Mouse (Mus musculus) NIH3T3 (cell line): ENCODE results near the gene Irx5.

Experiments
- DNase-seq: peaks from one replicate; pipeline ENCODE4 v3.0.0-alpha.2; 2012; ENCODE audit warnings: low read depth

Gene Irx5

DNA sequence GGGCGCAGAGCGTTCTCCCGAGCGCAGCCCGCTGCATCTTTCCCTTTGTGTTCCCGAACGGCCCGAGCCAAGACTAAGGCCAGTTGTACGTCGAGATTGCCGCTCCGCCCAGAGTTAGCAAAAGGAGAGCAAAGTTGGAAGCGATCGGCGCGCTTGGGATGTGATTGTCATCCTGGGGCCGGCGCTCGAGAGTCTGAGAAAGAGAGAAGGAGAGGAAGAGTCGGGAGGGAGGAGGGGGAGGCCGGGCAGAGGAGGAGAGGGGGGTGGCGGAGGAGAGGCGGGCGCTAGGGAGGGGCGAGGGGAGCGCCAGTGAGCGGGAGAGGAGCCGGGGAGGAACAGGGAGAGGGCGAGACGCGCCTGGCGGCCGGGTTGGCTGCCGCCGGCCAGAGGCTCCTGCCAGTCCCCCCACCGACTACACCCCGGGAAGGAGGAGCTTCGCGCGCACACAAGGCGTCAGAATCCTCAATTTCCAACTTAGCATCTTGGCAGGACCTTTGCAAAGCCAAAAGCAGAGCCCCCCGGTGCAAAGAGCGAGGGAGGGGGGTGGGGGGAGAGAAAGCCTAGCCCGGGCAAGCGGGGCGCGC, at the start of gene Irx5:
Gene Irx5, plus strand, starts transcription at position 228 of the 584 bp plus-strand sequence.
- peak; percentile 97 for DNase-seq

DNA sequence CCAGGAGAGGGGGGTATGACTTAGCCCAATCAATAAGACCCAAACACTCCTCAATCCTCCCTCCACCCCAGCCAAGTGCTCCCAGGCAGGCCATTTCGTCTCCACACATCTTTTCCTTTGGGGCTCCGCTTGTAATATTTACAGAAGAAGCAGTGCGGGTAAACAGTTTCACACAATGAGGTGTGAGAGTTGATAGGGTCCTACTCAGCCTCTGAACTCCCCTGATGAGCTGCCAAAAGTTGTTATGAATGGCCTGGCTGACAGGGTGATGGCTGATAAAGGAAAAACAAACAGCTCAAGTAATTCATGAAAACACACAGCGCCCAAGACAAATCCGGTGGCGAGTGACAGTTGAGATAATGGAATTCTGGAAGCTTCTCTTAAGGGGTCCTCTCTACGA, 45.2 kb upstream of the Irx5 start:
- DNase-seq: no peak

DNA sequence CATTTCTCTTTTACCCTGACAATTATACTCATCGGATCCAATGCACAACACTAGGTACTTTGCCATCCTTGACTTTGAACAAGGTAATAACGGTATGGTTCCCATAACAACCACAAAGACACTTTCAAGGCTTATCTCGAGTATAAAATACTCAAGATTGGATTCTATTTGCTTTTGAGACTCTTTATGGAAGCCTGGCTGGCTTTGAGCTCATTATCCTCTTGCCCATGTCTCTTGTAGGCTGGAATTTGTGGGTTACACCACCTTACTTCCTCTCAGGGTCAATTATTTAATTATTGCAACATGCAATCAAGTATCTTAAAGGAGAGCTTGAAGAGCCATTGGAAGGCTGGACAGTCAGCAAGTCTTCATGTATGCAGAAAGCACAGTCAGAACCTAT, 43.7 kb upstream of the Irx5 start:
- no peak for DNase-seq

DNA sequence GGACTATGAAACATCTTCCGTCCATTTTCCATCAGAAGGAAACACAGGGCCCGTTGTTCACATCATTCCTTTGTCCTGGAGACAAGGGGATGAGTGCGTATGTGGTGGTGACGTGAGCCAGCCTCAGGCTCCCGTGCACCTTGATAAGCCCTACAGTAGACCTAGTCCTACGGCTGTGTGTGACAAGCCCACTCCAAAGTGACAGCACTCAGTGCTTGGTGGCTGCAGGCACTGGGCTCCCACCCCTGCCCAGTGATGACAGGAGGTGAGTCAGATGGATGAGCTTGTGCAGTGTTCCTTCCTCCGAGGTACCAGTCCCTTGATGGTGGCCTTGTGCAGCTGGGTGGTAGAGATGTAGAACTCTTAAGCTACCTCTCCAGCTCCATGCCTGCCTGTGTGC, 33.7 kb upstream of the Irx5 start:
- DNase-seq: no peak

DNA sequence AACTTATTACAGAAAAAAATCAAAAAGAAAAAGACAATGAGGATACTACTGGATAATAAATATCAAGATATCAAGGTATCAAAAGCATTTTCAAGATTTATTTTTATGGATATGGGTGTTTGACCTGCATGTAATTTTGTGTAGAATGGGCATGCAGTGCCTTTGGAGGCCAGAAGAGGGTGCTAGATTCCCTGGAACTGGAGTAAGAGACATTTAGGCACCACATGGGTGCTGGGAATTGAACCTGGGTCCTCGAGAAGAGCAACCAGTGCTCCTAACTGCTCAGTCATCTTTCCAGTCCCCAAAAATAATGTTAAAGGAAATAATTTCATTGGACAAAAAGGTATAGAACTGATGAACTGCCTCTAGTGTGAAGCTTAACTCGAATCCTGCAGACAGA, 30.2 kb upstream of the Irx5 start:
- DNase-seq: no peak

DNA sequence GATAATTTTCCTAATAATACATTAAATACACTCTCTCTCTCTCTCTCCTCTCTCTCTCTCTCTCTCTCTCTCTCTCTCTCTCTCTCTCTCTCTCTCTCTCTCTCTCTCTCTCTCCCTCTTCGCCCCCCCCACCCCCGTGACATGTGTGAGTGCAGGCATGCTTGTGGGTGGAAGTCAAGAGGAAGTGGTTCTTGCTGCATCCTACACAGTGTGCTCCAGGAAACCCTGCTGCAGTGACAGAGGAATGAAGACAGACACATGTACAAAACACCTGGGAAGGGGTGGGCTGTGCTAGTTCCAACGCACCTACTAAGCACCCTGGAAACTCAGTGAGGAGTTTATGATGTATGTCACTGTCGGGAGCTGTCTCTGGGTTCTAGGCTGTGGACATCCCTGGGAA, 28.2 kb upstream of the Irx5 start:
- DNase-seq: no peak

DNA sequence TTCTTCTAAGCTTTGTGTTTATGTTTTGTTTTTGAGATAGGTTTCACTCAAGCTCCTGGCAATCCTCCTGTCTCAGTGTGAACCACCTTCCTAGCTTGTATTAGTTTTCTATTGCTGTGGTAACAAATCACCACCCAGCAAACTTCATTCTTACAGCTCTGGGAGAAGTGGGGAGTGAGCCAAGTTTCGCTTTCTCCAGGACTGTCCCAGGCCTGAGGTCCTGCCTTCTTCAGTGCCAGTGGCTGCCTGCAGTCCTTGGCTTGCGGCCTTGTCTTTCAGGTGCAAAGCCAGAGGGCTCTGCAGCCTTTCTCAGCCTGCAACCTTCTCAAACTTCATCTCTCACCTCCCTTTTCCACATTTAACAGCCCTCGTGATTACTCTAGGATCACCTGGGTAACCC, 25.6 kb upstream of the Irx5 start:
- DNase-seq: peak; percentile 43

DNA sequence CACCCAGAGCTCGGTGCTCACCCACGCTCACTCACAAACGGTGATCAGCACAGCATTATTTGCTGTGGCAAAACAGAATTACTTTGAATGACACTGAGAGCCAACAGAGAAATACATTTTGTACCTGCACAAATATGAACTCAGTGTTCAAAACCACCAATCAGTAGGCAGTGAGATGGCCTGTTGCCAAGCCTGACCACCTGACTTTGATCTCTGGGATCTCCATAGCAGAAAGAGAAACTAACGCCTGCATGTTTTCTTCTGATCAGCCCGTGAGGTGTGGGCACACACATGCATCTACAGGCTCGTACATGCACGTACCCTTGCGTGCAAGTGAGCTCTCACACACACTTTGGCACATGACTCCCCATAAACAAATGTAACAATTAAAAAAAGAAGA, 24.0 kb upstream of the Irx5 start:
- DNase-seq: no peak

DNA sequence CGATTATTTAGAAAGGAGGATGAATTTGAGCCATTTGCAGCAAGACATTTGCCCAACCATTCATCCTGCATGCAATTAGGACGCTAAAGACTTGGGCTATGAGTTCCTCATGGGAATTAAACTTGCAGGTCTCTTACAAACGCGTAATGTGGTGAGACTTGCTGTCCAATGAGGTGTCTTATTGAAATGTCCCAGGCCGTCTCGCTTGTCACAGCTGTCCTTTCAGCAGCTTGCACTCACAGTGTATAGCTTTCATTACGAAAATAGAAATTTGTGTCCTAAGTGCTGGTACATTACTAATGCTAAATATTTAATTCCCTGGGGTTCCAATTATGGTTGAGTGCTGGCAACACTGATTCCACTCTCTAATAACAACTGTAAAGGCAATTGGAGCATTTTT, 22.3 kb upstream of the Irx5 start:
- DNase-seq: no peak

DNA sequence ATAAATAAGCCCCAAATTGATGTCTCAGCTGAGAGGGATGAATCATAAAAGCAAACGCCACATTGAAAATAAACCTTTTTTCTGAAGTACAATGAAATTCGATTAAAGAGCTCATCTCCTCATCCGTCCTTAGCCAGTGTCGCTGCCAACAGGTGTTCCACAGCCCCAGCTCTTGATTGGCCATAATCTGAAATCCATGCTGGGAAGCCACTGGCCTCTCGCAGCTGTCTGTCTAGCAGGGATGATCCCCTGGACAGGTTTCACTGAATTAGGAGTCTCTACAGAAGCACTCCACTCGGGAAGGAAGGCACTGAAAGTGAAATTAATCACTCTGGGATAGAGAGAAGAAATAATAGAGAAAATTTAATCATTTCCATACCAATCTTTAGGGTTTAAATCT, 21.4 kb upstream of the Irx5 start:
- DNase-seq: no peak

DNA sequence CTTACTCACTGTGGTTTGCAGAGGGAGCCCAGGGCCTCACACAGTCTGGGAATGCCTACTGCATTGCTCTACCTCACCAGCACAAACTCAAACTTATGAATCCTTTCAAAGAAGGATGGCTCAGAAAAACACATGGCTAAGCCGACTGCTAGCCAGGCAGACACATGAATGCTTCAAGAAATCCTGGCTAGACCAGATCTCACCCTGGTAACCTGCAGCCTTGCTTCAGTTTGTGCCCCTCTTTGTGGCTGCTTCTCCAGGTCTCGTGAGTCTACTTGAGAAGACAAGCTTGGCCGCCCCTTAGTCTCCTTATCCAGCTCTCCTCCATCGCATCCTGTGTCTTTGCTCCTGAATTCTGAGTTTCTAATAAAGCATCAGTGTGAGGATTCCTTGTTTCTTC, 13.9 kb upstream of the Irx5 start:
- DNase-seq: no peak

DNA sequence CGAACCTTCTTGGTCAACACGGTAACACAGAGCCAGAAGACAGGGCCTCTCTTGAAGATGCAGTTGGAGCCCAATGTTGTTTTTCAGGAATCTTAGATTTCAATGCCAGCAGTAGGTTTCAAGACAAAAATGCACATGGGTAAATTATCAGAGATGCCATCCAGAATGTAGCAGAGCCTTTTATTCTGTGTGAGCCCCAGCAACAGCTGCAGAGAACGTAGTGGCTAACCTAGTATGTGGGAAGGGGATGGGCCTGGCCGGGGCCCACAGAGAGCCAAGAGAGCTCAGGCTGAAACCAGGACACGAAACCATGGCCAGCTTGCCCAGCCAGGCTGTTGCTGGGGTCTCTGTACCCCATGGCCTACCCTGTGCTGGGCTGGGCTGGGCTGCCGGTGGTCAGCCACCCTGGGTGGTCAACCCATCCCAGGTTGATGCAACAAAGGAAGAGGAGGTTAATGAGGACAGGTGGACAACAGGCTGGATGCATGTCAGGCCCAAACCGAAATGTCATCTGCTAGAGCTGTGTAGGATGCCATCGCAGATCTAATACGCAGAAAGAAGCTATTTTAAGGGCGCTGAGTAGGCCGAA, 7.4 kb upstream of the Irx5 start:
- no peak for DNase-seq

DNA sequence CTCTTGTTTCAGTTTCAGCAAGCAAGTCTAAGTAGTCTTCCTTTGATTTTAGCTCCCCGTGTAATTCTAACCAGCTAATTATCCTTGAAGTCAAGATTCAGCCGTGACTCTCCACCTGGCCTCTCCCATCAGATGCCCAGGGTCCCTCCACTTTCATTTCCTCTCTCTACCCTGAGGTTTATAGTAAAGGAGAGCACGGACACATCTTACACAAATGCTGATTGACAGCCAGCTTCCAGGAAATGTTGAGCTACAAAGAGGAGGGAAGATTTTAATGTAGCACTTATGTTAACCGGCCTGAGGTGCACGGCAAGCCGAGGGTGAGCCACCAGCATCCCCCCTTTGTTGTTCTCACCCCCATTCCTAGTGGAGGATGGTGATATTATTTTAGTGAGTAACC, 4.0 kb upstream of the Irx5 start:
- DNase-seq: no peak

DNA sequence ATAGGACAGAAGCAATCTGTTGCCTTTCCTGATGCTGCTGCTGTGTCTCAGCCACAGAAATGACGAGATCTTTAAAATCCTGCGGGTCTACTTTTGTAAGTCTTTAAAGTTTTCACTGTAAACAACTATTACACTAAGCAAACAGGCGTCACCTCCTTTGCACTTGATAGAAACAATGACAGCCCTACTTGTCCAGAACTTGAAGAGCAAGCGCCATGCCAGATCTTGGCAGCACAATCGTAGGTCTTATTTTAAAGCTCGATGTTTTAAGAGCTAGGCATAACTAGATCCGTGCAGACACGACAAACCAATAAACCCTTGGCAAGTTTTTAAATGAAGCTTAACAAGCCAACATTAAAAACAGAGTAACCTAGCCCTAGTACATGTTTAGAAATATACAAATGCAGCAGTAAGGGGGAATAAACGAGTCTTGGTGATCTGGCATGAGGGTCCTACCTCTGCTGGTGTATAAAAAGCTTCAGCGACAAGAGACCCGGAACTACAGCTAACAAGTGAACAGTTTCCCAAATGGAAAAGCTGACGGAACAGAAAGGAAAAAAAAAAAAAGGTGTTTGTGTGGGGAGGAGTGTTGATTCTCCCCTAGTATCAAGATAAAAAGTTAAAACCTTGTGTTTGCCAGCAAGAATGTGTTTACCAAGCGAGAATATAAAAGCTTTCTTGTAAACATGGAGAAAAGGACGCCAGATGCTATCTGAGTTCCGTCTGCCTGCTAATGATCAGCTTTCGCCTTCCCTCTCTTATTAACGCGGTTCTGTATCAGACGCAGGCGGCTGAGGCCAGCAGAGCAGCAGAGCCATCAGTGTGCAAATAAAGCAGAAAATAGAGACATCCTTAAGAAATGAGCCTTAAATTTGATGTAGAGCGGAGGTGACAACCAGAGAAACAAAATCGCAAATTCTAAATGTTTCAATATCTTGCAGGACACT, 2.6 kb upstream of the Irx5 start:
- DNase-seq: peak; percentile 43

DNA sequence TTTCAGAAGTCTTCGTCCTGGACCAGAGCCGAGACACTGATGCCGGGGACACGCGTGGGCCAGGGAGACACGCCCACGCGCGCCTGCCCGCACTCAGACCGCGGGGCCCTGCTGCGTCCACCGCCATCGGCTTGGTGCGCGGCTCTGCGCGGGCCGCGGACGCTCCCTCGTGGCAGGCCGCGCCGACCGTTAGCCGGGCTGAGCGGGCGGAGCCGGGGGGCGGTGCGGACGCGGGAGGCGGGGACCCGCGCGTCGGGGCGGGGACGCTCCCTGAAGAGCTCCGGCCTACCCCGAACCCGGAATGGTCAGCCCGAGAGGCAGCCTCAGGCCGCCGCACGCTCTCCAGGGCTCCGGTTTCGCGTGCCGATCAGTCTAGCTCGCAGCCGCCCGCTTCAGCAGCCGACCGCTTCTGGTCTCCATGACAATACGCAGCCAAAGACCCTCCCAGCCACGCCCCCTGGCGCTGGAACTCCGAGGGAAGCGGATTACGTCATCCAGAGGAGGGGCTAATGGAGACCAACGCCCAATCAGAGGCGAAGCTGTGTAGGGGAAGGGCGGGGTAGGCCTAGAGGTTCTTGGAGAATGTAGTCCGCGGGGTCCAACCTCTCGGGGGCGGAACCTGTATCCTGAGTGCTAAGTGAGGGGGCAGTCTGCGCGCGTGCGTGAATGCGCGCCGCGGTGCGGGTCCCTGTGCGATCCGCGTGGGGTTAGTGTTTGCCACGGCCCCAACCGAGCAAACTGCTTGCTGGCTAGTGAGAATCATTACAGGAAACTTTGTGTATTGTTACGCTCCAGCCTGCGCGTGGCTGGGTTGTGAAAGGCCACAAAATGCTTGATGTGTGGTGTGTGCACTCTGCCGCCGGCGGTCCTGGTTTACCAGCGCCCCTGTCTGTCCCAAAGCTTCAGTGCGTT, 1.5 kb upstream of the Irx5 start:
- DNase-seq: peak; percentile 99

DNA sequence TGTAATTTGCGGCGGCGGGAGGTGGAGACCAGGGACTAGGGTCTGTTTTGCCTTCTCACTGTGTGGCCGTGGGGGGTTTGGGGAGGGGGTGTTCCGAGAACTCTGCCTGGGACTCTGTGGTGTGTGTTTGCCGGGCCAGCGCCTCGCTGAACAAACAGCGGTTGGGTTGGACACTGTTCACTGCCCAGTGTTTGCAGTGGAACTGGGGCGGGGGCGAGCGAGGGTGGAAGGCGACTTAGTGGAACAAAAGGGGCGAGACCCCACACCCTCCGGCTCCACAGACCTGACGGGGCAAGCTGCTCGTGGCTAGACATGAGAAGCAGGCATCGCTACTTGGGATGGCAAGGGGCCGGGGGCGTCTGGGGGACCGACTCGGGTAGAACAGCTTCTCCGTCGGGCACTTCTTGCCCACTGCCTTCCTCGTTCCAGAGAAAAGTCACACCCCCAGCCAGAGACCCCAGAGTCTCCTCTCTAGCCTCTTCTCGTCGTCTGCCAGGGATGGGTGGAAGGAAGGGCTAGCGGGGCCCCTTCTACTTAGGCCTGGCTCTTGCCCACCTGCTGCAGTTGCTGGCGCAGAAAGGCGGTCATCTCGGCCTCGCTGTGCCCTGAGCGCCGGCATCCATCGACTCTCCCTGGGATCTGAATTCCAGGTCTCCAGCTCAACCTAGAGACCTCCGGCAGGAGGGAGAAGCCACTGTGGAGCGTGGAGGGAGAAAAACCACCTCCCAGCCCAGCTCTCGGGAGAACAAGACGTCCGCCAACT, 631 bp upstream of the Irx5 start:
- no peak for DNase-seq

DNA sequence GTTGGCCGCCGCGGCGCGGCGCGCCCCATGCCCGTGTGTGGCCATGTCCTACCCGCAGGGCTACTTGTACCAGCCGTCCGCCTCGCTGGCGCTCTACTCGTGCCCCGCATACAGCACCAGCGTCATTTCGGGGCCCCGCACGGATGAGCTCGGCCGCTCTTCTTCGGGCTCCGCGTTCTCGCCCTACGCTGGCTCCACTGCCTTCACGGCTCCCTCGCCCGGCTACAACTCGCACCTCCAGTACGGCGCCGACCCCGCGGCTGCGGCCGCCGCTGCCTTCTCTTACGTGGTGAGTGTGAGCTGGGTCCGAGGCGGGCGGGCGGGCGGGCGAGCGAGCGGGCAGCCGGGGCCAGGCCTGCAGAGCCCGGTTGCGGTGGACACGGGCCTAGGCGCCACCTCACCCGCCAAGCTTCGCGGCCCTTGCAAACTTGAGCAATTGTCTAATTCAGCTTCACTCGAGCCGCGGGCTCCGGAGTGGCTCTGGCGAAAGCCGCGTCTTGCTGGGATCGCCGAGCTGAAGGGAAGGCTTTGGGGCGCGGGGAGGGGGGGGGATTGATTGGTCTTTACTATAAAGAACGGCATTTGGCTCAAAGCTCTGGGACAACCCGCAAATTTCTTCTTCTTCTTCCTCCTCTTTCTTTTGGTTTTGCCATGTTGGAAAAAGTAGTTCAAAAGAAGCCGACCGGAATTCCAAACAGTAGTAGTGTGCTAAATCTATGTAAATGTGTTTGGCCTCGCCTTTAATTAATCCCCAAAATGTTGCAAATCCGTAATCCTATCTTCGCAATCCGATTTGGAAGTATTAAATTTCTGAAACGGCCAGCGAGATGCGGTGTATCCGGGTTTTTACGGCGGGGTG, 945 bp downstream of the Irx5 start:
- DNase-seq: no peak

DNA sequence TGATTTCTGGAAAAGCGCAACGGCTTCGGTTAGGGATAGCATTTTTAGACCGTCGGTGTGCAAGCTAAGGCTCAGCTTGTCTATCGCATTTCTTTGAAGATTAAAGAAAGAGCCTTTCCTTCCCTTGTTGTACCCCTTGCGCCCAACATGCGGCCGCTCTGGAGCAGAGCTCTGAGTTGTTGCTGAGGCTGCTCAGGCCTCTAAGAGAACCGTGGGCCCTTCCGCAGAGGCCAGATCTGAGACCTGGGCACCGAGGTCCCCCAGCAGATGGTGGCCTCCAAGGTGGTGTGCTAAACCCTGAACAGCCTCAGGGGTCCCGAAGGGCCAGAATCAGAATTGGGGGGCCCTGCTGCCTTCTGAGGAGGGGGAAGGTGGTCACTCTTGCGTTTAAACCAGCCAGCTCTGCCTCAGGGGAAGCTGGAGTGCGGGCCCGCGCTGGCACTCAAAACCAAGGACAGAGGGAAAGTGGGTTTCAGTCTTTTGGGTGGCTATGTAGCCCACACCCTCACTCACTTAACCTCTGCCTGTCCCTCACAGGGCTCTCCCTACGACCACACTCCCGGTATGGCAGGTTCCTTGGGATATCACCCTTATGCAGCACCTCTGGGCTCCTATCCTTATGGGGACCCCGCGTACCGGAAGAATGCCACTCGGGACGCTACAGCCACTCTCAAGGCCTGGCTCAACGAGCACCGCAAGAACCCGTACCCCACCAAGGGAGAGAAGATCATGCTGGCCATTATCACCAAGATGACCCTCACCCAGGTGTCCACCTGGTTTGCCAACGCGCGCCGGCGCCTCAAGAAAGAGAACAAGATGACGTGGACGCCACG, 1.8 kb downstream of the Irx5 start:
- peak; percentile 69 for DNase-seq

DNA sequence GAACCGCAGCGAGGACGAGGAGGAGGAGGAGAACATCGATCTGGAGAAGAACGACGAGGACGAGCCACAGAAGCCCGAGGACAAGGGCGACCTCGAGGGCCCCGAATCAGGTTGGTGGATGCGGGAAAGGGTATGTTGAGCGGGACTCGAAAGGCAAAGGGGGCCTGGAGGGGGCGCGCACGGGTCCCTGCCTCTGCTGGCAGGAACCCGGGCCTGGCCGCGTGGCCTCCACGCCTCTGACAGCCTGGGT, 2.3 kb downstream of the Irx5 start:
- DNase-seq: peak; percentile 70
